Mouse (Mus musculus) stomach, postnatal 0 days (tissue): ENCODE data around the gene Rasgrf1.

Experiments used
- CTCF ChIP-seq: IDR thresholded peaks from 2 replicates; pipeline ENCODE4 v1.5.1; 2016; ENCODE audit warnings: antibody characterized with exemption, low read depth, mild to moderate bottlenecking, moderate library complexity
- EP300 ChIP-seq: optimal IDR thresholded peaks from 2 replicates; pipeline ENCODE3; 2016; ENCODE audit warnings: antibody characterized with exemption

DNA sequence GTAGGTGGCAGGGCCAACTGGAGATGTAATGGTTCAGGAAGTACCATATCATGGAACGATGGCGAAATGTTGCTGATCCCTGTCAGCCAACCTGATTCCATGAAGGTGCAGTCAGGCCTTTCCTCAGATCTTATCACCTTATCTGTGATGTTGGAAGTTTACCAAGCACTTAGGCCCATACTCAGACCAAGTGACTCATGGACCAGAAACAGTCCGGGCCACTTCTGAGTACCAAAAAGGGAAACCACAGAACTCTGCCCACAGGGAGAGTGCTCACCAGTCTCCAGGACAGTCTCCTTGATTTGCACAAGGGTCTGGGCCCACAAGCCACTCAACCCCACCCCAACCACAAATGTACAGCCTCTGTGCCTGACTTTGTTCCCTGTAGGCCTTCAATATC, 126.1 kb downstream of the Rasgrf1 start:
- TF ChIP-seq CTCF, result no peak
- TF ChIP-seq EP300, result no peak
